Mouse (Mus musculus) myocyte (in vitro differentiated cells): ENCODE results near the gene Mzf1. TPM values are rescaled to one million over a fixed set of nuclear protein-coding genes. Genes with fewer than 3 reads are reported as not detected.

ENCODE experiments used
- H3K27me3 ChIP-seq: one replicate; pipeline ENCODE4 v1.6.1; 2011; ENCODE audit not compliant: control insufficient read depth, insufficient read depth, insufficient read length
- H3K36me3 ChIP-seq: one replicate; pipeline ENCODE4 v1.6.1; 2011; ENCODE audit not compliant: control insufficient read depth, insufficient read depth
- H3K4me2 ChIP-seq: one replicate; pipeline ENCODE4 v1.6.1; 2011; ENCODE audit warnings: low read depth, control low read depth
- H3K4me3 ChIP-seq: one replicate; pipeline ENCODE4 v1.5.1; 2011; ENCODE audit warnings: mild to moderate bottlenecking, control low read depth, moderate library complexity
- H3K79me2 ChIP-seq: one replicate; pipeline ENCODE4 v1.6.1; 2011; ENCODE audit not compliant: control insufficient read depth, insufficient read depth
- H3ac ChIP-seq: one replicate; pipeline ENCODE4 v1.6.1; 2011; ENCODE audit not compliant: control insufficient read depth, insufficient read length
- CEBPB ChIP-seq: IDR thresholded peaks from 2 replicates; pipeline ENCODE4 v1.6.1; 2011; ENCODE audit warnings: mild to moderate bottlenecking, moderate library complexity; ENCODE audit not compliant: poor library complexity, insufficient read depth, severe bottlenecking
- E2F4 ChIP-seq: IDR thresholded peaks from one replicate; pipeline ENCODE4 v1.6.1; 2011; ENCODE audit warnings: mild to moderate bottlenecking, control low read depth, moderate library complexity; ENCODE audit not compliant: insufficient read depth
- MAX ChIP-seq: IDR thresholded peaks from one replicate; pipeline ENCODE4 v1.6.1; 2011; ENCODE audit warnings: low read depth, mild to moderate bottlenecking, control low read depth
- MYOD1 ChIP-seq, 3 experiments: IDR thresholded peaks; one replicate each; pipeline ENCODE4 v1.6.1; 2011; ENCODE audit warnings: control low read depth in 2 of 3, low read depth in 2 of 3, mild to moderate bottlenecking in 2 of 3, moderate library complexity in 1 of 3; ENCODE audit not compliant: insufficient read length in 2 of 3, control insufficient read depth in 1 of 3
- MYOG ChIP-seq, 3 experiments: IDR thresholded peaks; one replicate each; pipeline ENCODE4 v1.6.1; 2011; ENCODE audit warnings: control low read depth in 2 of 3, low read depth in 2 of 3, mild to moderate bottlenecking in 2 of 3; ENCODE audit not compliant: insufficient read length in 2 of 3, control insufficient read depth in 1 of 3, insufficient read depth in 1 of 3
- POLR2A ChIP-seq: IDR thresholded peaks from one replicate; pipeline ENCODE4 v1.6.1; 2011; ENCODE audit warnings: low read depth, mild to moderate bottlenecking, control low read depth, moderate library complexity; ENCODE audit not compliant: insufficient read length
- POLR2AphosphoS2 ChIP-seq: IDR thresholded peaks from one replicate; pipeline ENCODE4 v1.6.1; 2011; ENCODE audit warnings: low read depth, control low read depth; ENCODE audit not compliant: insufficient read length
- REST ChIP-seq: IDR thresholded peaks from one replicate; pipeline ENCODE4 v1.6.1; 2011; ENCODE audit warnings: mild to moderate bottlenecking, control low read depth, moderate library complexity; ENCODE audit not compliant: insufficient read depth, insufficient read length
- SRF ChIP-seq: IDR thresholded peaks from one replicate; pipeline ENCODE4 v1.6.1; 2011; ENCODE audit warnings: low read depth; ENCODE audit not compliant: control insufficient read depth, insufficient read length
- TCF12 ChIP-seq: IDR thresholded peaks from one replicate; pipeline ENCODE4 v1.6.1; 2011; ENCODE audit warnings: mild to moderate bottlenecking, control low read depth; ENCODE audit not compliant: poor library complexity, insufficient read depth, severe bottlenecking
- TCF3 ChIP-seq: IDR thresholded peaks from one replicate; pipeline ENCODE4 v1.6.1; 2011; ENCODE audit warnings: low read depth, control low read depth; ENCODE audit not compliant: insufficient read length
- USF1 ChIP-seq: IDR thresholded peaks from one replicate; pipeline ENCODE4 v1.6.1; 2011; ENCODE audit warnings: low read depth, mild to moderate bottlenecking, control low read depth, moderate library complexity
- polyA plus RNA-seq: library from polyadenylated mRNA; unstranded; fragments of >200 nt; fragmentation: generic; extraction: Trizol; gene quantifications from one replicate; pipeline ENCODE4 v1.2.1, GENCODE M21; 2012; ENCODE audit warnings: missing spikeins

Mzf1 gene
- polyA plus RNA-seq, 1 experiment: 0.37 TPM

DNA sequence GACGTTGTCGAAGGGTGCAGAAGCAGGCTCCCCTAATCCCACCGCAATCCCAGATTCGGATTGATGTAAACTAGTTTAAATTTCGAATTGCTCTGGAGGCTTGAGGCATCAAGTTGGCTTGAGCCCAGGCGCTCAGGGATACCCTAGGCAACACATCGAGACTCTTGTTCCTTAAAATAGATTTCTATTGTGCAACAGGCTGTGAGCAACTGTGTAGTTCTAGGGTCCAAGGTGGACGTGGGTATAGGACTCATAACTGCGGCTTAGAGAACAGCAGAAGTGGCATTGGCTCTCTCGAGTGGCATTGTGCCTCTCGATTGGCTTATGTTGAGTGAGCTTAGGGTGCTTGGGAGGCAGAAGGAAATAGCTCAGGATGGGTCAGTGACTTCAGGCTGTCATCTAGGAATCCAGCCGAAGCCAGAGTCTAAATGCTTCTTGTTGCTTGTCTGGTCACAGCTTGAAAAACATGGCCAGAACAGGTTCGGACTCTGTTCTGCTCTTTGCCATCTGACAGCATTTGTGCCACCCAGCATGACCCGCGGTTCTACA is 15.9 kb downstream of the Mzf1 start:
- Histone ChIP-seq H3K4me2 (peak overlapping the region; percentile 92), H3K4me3 (peak overlapping the region; percentile 90), H3K36me3 (peaks cover 8% of the 10 kb centered on the region), H3K79me2 (peaks cover 21% of the 10 kb centered on the region), H3ac (peak overlapping the region; percentile 93), H3K27me3 (no peaks in the 10 kb centered on the region)
- TF ChIP-seq MYOD1 (IDR thresholded peaks at IDR 0.05; ENCODE audit: control insufficient read depth in 1 of 3, insufficient read length in 2 of 3, low read depth in 2 of 3) (no peak), CEBPB (peak; percentile 88), MAX (no peak), POLR2AphosphoS2 (no peak), TCF3 (no peak), E2F4 (no peak), MYOG (IDR thresholded peaks at IDR 0.05; ENCODE audit: control insufficient read depth in 1 of 3, insufficient read depth in 1 of 3, insufficient read length in 2 of 3, low read depth in 2 of 3) (no peak)

- Histone ChIP-seq H3K4me2 (peak within 1 kb of the TSS; percentile 92), H3K27me3 (no peaks in the 10 kb centered on the region), H3ac (peak within 1 kb of the TSS; percentile 93), H3K4me3 (peak within 1 kb of the TSS; percentile 90), H3K36me3 (peaks cover 8% of the 10 kb centered on the region), H3K79me2 (peaks cover 21% of the 10 kb centered on the region)
- peak; percentile 86 for TF ChIP-seq POLR2AphosphoS2
- no peak for TF ChIP-seq REST
- no peak for TF ChIP-seq MAX
- peak in 1 of 3 experiments; percentile 32 for TF ChIP-seq MYOD1 (IDR thresholded peaks at IDR 0.05; ENCODE audit: control insufficient read depth in 1 of 3, insufficient read length in 2 of 3, low read depth in 2 of 3)
- peak; percentile 96 for TF ChIP-seq POLR2A
- peak in 1 of 3 experiments; percentile 23 for TF ChIP-seq MYOG (IDR thresholded peaks at IDR 0.05; ENCODE audit: control insufficient read depth in 1 of 3, insufficient read depth in 1 of 3, insufficient read length in 2 of 3, low read depth in 2 of 3)
These were observed 16.5 kb downstream of the Mzf1 start, which contains the start of gene Ube2m for GRCm38 (mm10) chr7:13037901-13038555. TSS of gene Ube2m (minus strand) at chr7:13038275.

- H3K4me3 ChIP-seq: peak overlapping the region; percentile 90
- H3ac ChIP-seq: peak overlapping the region; percentile 93
- H3K4me2 ChIP-seq: peak overlapping the region; percentile 84
- peaks cover 14% of the 10 kb centered on the region for H3K36me3 ChIP-seq
- TF ChIP-seq MAX (no peak), E2F4 (no peak), TCF3 (no peak), POLR2A (no peak)
- peaks cover 21% of the 10 kb centered on the region for H3K79me2 ChIP-seq
- no peaks in the 10 kb centered on the region for H3K27me3 ChIP-seq
These were observed 17.2 kb downstream of the Mzf1 start for GRCm38 (mm10) chr7:13037366-13037765.

GRCm38 (mm10) chr7:13036806-13037205 is 17.8 kb downstream of the Mzf1 start:
- TF ChIP-seq SRF (no peak), MAX (no peak), CEBPB (no peak)

DNA sequence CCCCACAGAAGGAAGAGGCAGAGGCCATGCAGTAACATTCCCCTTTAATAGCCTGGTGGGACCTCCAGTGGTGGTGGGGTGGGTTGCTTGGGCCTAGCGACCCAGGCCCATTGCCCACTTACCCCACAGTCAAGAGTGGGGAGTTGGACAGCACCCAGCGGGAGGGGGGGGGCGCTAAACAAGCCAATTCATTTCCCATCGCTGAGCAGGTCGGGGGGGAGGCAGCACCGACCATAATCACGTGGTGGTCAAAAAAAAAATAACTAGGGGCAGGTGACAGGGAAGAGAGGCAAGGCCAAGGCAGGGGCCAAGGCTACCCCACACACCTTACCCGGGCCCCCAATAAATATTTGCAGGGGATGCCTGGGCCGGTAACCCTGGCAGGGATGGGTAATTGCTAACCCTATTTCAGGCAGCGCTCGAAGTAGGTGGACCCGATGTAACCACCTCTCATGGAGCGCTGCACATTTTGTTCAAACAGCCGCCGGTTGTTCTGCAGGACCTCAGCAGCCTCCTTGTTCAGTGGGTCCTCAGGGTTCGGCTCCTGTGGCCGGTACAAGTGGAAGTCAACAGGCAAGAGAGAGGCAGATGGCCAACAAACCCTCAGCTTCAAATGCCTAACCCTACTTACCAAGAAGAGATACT is 19.2 kb downstream of the Mzf1 start:
- peaks cover 21% of the 10 kb centered on the region for H3K79me2 ChIP-seq
- TF ChIP-seq POLR2AphosphoS2: no peak
- TF ChIP-seq MYOD1 (IDR thresholded peaks at IDR 0.05; ENCODE audit: control insufficient read depth in 1 of 3, insufficient read length in 2 of 3, low read depth in 2 of 3): no peak
- no peak for TF ChIP-seq USF1
- TF ChIP-seq E2F4: no peak
- TF ChIP-seq MYOG (IDR thresholded peaks at IDR 0.05; ENCODE audit: control insufficient read depth in 1 of 3, insufficient read depth in 1 of 3, insufficient read length in 2 of 3, low read depth in 2 of 3): no peak
- TF ChIP-seq TCF12: no peak
- TF ChIP-seq POLR2A: no peak
- no peak for TF ChIP-seq REST
- TF ChIP-seq TCF3: no peak
- no peak for TF ChIP-seq SRF
- H3ac ChIP-seq: no peak overlapping the region
- peaks cover 32% of the 10 kb centered on the region for H3K36me3 ChIP-seq
- no peaks in the 10 kb centered on the region for H3K27me3 ChIP-seq
- H3K4me2 ChIP-seq: peak overlapping the region; percentile 83
- peak overlapping the region; percentile 81 for H3K4me3 ChIP-seq

More at GRCm38 (mm10) chr7:13036806-13037205, 17.8 kb downstream of the Mzf1 start:
- H3K4me3 ChIP-seq: peak overlapping the region; percentile 90
- H3K27me3 ChIP-seq: no peaks in the 10 kb centered on the region
- peaks cover 21% of the 10 kb centered on the region for H3K79me2 ChIP-seq
- H3K36me3 ChIP-seq: peaks cover 20% of the 10 kb centered on the region
- H3ac ChIP-seq: peak overlapping the region; percentile 93
- peak overlapping the region; percentile 84 for H3K4me2 ChIP-seq
